Mouse (Mus musculus): ENCODE results near the gene Mcl1. TPM values are rescaled to one million over a fixed set of nuclear protein-coding genes. Genes with fewer than 3 reads are reported as not detected.
"Not testable (repeated sequence)": the region's sequence is repeated elsewhere in the genome, so short reads cannot be mapped to it uniquely, and the experiment has no call there.

Gene Mcl1
- polyA plus RNA-seq, 1 experiment: 46.4 TPM

DNA sequence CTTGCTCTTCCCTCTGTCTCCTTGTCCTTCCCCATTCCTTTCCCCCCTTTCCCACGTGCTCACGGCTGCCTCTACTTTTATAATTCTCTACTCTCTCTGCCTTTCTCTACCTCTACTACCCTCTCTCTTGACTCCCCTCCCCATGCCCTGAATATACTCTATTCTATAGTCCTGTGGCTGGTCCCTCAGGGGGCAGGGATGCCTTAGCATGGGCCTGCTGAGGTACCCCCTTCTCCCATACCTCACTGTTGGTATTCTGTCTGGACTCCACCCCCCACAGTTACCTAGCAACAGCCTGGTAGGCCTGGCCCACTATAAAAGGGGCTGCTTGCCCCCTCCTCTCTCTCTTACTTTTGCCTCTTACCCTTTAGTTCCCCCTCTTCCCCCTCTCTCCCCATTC lies 35.0 kb upstream of the Mcl1 start:
- H3K79me3 ChIP-seq (ENCODE audit: low read depth): peaks cover 28% of the 10 kb centered on the region
- no peak for TF ChIP-seq MAX (IDR thresholded peaks at IDR 0.05)
- no peak for TF ChIP-seq CTCF (IDR thresholded peaks at IDR 0.05; ENCODE audit: control insufficient read depth, insufficient read depth, insufficient read length)
- H3K4me3 ChIP-seq (ENCODE audit: insufficient read depth, poor library complexity, severe bottlenecking): no peak overlapping the region
- H3K79me2 ChIP-seq (ENCODE audit: control insufficient read depth, insufficient read depth): peaks cover 34% of the 10 kb centered on the region
- no peak overlapping the region for H3ac ChIP-seq (ENCODE audit: control insufficient read depth, insufficient read length, low read depth)
- peaks cover 12% of the 10 kb centered on the region for H3K36me3 ChIP-seq (ENCODE audit: control insufficient read depth, insufficient read depth)
- H3K27me3 ChIP-seq (ENCODE audit: control insufficient read depth, insufficient read depth, insufficient read length): no peaks in the 10 kb centered on the region

DNA sequence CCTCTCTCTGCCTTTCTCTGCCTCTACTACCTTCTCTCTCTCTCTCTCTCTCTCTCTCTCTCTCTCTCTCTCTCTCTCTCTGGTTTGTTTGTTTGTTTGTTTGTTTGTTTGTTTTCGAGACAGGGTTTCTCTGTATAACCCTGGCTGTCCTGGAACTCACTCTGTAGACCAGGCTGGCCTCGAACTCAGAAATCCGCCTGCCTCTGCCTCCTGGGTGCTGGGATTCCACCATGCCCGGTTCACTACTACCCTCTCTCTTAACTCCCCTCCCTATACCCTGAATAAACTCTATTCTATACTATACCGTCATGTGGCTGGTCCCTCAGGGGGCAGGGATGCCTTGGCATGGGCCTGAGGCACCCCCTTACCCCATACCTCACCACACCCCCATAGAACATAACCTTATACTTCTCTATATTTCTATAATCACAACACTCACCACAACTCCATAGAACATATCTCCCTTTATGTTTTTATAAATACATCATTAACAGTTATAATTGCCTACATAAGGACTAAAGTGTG lies 34.5 kb upstream of the Mcl1 start:
- Histone ChIP-seq H3K79me3 (ENCODE audit: low read depth) (peaks cover 28% of the 10 kb centered on the region), H3K36me3 (ENCODE audit: control insufficient read depth, insufficient read depth) (peaks cover 17% of the 10 kb centered on the region), H3K79me2 (ENCODE audit: control insufficient read depth, insufficient read depth) (peaks cover 37% of the 10 kb centered on the region)
- not testable (repeated sequence) for H3ac ChIP-seq (ENCODE audit: control insufficient read depth, insufficient read length, low read depth); H3K4me3 ChIP-seq (ENCODE audit: insufficient read depth, poor library complexity, severe bottlenecking); H3K27me3 ChIP-seq (ENCODE audit: control insufficient read depth, insufficient read depth, insufficient read length)

DNA sequence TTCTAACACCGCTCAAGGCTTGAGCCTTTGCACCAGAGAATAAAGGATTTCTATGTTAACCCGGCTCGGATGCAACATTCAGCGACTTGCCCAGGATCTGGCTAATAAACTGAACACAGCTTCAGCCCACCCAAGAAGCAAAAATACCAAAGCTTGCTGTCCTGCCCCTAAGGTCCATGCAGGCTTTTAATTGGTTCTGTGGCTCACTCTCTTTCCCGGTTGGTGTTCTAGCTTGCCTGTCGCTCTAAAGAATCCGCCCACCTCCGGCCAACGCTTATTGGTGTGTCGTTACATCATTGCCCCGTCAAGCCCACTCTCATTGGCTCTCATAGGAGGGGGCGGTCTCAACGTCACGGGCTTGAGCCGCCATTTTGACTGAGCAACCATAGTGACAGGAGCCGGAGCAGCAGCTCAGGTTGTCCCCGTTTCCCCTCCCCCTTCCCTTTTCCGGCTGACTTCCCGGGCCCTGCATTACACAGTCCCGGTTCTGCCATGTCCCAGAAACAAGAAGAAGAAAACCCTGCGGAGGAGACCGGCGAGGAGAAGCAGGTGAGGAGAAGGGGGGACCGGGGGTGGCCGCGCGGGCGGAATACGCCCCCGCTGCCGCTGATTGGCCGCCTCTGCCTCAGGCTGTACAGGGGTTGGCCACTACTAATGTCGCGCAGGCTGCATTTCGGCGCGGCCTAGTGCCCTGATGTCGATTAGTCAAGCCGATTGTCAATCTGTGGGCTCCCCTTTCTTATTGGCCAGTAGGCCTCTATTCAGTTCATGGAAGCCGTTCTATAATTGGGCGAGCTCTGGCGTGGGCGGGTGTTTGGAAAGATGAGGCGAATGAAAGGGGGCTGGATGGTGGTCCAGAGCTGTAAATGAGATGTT lies 33.7 kb upstream of the Mcl1 start, which contains the start of gene Ensa:
Ensa (plus strand) TSS at position 366 of the 876 bp plus-strand sequence.
- Histone ChIP-seq H3ac (ENCODE audit: control insufficient read depth, insufficient read length, low read depth) (peak within 1 kb of the TSS; percentile 59), H3K79me2 (ENCODE audit: control insufficient read depth, insufficient read depth) (peaks cover 45% of the 10 kb centered on the region), H3K4me3 (ENCODE audit: insufficient read depth, poor library complexity, severe bottlenecking) (peak within 1 kb of the TSS; percentile 59), H3K27me3 (ENCODE audit: control insufficient read depth, insufficient read depth, insufficient read length) (no peaks in the 10 kb centered on the region), H3K79me3 (ENCODE audit: low read depth) (peaks cover 28% of the 10 kb centered on the region), H3K36me3 (ENCODE audit: control insufficient read depth, insufficient read depth) (peaks cover 24% of the 10 kb centered on the region)
- no peak for TF ChIP-seq MYOG (IDR thresholded peaks at IDR 0.05; ENCODE audit: control insufficient read depth, extremely low read depth, insufficient read length)
- no peak for TF ChIP-seq MAX (IDR thresholded peaks at IDR 0.05)
- TF ChIP-seq CTCF (IDR thresholded peaks at IDR 0.05; ENCODE audit: control insufficient read depth, insufficient read depth, insufficient read length): no peak
- TF ChIP-seq CEBPB (IDR thresholded peaks at IDR 0.05; ENCODE audit: low read depth): peak; percentile 5
- TF ChIP-seq USF1 (IDR thresholded peaks at IDR 0.05; ENCODE audit: low read depth): no peak
- no peak for TF ChIP-seq MYOD1 (IDR thresholded peaks at IDR 0.05; ENCODE audit: control insufficient read depth, insufficient read length, low read depth)
- TF ChIP-seq FOSL1 (IDR thresholded peaks at IDR 0.05; ENCODE audit: insufficient read depth, low read length, poor library complexity, severe bottlenecking): no peak

DNA sequence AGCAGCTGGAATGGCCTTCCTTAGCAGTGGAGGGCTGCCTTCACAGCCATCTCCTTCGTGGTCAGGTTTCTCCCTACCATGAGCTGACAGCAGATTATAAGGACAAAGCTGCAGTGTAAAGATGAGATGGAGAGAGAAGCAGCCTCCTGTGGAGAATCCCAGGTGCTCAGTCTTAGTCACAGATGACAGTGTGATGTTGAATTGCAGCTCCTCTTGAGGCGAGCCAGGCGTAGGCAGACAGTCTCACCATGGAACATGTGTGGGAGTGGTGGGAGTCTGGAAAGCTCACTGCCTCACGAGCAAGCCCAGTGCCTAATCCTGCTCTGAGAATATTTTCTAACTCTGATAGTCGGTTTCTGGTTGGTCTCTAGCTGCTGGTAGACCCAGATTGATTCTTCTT lies 30.8 kb upstream of the Mcl1 start:
- TF ChIP-seq USF1 (IDR thresholded peaks at IDR 0.05; ENCODE audit: low read depth): no peak
- no peak for TF ChIP-seq MAX (IDR thresholded peaks at IDR 0.05)
- no peak for TF ChIP-seq CTCF (IDR thresholded peaks at IDR 0.05; ENCODE audit: control insufficient read depth, insufficient read depth, insufficient read length)
- TF ChIP-seq CEBPB (IDR thresholded peaks at IDR 0.05; ENCODE audit: low read depth): no peak
- no peak for TF ChIP-seq MYOD1 (IDR thresholded peaks at IDR 0.05; ENCODE audit: control insufficient read depth, insufficient read length, low read depth)
- no peak for TF ChIP-seq FOSL1 (IDR thresholded peaks at IDR 0.05; ENCODE audit: insufficient read depth, low read length, poor library complexity, severe bottlenecking)
- TF ChIP-seq MYOG (IDR thresholded peaks at IDR 0.05; ENCODE audit: control insufficient read depth, extremely low read depth, insufficient read length): no peak
- Histone ChIP-seq H3ac (ENCODE audit: control insufficient read depth, insufficient read length, low read depth) (no peak overlapping the region), H3K4me3 (ENCODE audit: insufficient read depth, poor library complexity, severe bottlenecking) (no peak overlapping the region), H3K27me3 (ENCODE audit: control insufficient read depth, insufficient read depth, insufficient read length) (no peaks in the 10 kb centered on the region), H3K79me2 (ENCODE audit: control insufficient read depth, insufficient read depth) (peaks cover 47% of the 10 kb centered on the region), H3K79me3 (ENCODE audit: low read depth) (peaks cover 29% of the 10 kb centered on the region), H3K36me3 (ENCODE audit: control insufficient read depth, insufficient read depth) (peaks cover 50% of the 10 kb centered on the region)

DNA sequence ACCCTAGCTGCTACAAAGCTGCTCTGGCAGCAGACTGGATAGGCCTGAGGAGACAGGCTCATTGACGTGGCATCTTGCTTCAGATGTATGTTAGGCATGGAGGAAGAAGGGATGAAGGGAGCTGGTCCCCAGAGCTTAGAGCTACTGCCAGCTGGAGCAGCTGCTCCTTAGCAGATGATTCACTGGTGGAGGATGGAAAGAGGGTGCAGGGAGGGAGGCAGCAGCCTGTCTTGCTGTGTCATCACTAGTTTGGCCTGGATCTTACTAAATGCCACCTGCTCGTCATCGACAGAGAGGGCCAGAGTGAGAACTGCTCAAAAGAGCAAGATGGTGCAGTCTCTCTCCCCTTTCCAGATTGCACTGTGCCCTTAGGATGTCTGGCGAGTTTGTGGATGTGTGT lies 28.8 kb upstream of the Mcl1 start:
- Histone ChIP-seq H3ac (ENCODE audit: control insufficient read depth, insufficient read length, low read depth) (no peak overlapping the region), H3K4me3 (ENCODE audit: insufficient read depth, poor library complexity, severe bottlenecking) (no peak overlapping the region), H3K27me3 (ENCODE audit: control insufficient read depth, insufficient read depth, insufficient read length) (no peaks in the 10 kb centered on the region), H3K36me3 (ENCODE audit: control insufficient read depth, insufficient read depth) (peaks cover 65% of the 10 kb centered on the region), H3K79me3 (ENCODE audit: low read depth) (peaks cover 30% of the 10 kb centered on the region), H3K79me2 (ENCODE audit: control insufficient read depth, insufficient read depth) (peaks cover 53% of the 10 kb centered on the region)
- no peak for TF ChIP-seq CEBPB (IDR thresholded peaks at IDR 0.05; ENCODE audit: low read depth)
- TF ChIP-seq MYOD1 (IDR thresholded peaks at IDR 0.05; ENCODE audit: control insufficient read depth, insufficient read length, low read depth): peak; percentile 33

DNA sequence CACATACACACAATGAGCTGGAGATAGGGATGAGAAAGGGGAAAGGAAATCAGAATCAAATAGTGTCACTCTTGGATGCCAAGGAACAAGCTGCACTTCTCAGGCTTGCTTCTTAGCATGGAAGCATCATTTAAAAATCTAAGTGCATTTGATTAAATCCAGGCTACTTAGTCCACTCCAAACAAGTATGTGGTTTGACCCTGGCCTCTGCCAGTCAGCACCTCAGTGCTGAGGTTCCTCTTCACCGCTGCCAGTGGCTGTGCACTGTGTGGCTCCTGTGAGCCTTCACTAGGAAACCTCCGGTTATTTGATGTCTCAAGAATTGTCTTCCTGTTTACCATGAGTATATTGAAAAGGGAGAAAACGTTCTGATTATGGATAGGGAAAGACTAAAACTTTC lies 27.7 kb upstream of the Mcl1 start:
- H3K79me2 ChIP-seq (ENCODE audit: control insufficient read depth, insufficient read depth): peaks cover 46% of the 10 kb centered on the region
- H3ac ChIP-seq (ENCODE audit: control insufficient read depth, insufficient read length, low read depth): no peak overlapping the region
- H3K79me3 ChIP-seq (ENCODE audit: low read depth): peaks cover 24% of the 10 kb centered on the region
- no peak overlapping the region for H3K4me3 ChIP-seq (ENCODE audit: insufficient read depth, poor library complexity, severe bottlenecking)
- no peak for TF ChIP-seq MAX (IDR thresholded peaks at IDR 0.05)
- TF ChIP-seq USF1 (IDR thresholded peaks at IDR 0.05; ENCODE audit: low read depth): no peak
- H3K27me3 ChIP-seq (ENCODE audit: control insufficient read depth, insufficient read depth, insufficient read length): no peaks in the 10 kb centered on the region
- peaks cover 70% of the 10 kb centered on the region for H3K36me3 ChIP-seq (ENCODE audit: control insufficient read depth, insufficient read depth)

Measured in C2C12 (cell line).